Mouse (Mus musculus): ENCODE measurements around the gene Tmem161b.

DNA sequence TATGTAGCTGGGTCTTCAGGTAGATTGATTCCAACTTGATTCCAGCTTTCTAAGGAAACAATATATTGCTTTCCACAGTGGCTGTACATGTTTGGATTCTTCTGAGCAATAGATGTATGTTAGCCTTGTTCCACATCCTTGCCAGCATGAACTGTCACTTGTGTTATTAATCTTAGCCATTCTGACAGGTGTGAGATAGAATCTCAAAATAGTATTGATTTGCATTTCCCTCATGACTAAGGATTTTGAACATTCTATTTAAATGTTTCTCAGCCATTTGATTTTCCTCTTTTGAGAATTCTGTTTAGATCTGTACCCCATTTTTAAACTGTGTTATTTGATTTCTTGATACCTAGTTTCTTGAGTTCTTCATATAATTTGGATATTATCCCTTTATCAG is 16.1 kb downstream of the Tmem161b start:
- TF ChIP-seq CTCF (IDR thresholded peaks at IDR 0.05; ENCODE audit: low read depth, low read length) (no peak), POLR2A (IDR thresholded peaks at IDR 0.05; ENCODE audit: insufficient read depth, low read length) (no peak), EP300 (IDR thresholded peaks at IDR 0.05; ENCODE audit: insufficient read depth, low read depth, low read length) (no peak)

Measured in ES-Bruce4 (cell line).